Mouse (Mus musculus): ENCODE measurements around the gene Plekhg5.

Plekhg5 gene

DNA sequence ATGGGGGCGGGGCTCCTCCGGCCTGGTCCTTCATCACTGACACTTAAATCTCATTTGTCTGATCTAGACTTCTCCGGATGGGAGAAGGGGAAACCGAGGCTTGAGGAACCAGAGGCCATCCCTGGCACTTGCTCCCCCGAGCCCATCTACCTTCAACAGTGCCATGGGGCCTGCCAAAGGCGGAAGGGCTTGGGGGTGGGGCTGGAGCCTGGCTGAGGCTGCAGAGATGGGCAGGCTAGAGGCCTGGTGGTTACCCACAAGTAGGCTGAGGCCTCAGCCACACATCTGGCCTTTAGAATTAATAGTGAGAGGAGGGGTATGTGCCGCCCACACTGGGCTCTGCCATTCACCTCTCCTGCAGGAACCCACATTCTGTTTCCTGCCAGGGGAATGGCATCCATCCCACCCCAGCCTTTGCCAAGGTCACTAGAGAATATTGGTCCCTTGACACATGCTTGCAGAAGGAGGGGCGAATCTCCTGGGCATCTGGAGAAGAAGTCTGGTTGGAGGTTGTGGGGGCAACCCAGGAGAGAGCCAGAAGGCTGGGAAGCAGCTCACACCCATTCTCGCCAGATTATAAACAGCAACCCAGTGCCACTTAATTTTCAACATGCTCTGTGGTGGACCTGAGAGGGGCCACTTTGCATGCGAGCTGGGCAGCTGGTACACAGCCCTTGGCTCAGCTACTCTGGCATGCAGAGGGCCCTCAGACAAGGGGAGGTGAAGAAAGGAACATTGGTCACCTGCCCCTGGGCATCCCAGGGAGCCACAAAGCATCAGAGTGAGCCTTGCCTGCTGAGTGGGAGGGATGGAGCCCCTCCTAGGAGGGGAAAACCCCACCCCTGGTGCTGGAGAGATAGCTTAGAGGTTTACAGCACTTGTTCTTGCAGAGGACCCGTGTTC is 1.6 kb upstream of the Plekhg5 start:
- no peak for DNase-seq

DNA sequence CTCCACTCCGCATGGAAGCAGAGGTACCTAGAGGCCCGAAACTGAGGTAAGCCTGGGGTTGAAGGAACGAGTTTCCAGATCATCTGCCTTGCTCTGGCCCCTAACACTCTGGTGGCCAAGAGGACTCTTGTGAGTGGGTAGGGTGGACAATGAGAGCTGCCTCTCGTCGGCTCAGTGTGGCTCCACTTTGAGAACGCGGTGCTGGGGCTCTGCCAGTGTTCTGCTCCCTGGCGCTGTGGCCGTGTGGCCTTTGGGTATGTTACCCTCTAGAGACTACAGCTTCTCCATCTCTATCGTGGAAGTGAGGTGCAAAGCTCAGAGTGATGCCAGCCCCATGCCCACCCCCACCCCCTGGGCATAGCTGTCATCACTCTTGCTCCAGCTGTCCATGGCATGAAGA is 357 bp downstream of the Plekhg5 start:
- no peak for DNase-seq

DNA sequence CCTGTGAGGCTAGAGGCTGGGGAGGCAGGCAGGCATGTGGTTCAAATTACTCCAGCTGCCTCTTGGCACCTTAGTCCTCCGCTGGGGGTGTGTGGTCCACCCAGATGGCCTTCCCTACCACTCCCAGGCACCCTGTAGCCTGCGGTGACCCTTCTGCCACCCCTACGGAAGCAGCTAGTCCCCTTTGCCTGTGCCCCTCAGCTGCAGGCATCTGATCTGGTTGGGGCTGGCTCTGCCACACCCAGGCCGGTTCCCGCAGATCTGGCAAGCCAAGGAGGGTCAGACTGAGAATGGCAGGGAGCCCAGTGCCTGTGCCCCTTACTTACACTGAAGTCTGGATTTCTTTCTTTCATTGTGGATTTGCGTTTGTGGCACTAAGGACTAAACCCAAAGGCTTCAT is 1.4 kb downstream of the Plekhg5 start:
- DNase-seq = no peak

DNA sequence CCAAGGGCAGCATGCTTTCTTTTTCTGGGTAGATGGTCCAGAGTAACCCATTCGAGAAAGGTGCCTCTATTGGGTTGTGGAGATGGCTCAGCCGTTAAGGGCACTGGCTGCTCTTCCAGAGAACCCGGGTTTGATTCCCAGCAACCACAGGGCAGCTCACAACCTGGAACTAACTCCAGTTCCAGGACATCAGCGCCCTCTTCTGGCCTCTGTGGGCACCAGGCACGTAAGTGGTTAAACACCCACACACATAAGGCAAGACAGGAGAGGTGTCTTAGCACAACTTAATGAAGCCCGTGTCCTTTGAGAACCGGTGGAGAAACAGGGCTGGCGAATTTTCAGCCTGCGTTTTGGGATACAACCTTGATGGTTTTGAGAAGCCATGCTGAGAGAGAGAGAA is 2.2 kb downstream of the Plekhg5 start:
- DNase-seq = no peak

DNA sequence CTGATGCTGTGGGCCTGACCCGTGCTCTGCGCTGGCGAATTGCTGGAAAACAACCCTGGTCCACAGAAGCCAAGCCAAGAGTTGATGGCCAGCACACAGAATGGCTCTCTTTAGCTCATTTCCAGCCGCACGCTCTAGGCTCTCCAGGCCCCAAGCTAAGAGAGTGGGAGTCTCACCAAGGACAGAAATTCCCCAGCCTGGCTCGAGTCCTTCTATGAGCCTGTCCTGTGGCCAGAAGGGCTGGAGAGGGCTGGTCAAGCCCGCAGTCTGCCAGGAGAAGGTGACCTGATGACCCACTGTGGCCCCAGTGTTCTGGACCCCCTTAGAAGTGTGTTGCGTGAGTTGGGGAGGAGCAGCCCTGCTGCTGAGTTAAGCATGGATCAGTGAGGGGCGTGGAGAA is 4.9 kb downstream of the Plekhg5 start:
- DNase-seq = no peak

DNA sequence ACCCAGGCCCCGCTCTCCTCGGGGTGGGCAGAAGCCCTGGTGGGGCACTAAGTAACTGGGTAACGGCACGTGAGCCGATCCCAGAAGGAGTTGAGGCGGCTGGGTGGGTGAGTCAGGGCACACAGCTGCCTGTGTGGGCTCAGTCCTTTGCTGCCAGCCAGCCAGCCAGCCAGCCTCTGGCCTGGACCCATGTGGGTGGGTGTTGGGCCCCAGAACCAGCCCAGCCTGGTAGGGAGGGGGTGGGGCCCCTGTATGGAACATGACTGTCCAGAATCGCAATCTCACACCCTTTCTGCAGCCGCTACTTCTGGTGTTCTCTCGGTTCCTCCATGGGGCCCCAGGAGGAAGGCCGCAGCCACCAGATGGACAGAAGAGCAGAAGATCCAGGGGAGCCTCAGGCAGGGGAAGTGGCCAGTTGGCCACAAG is 5.8 kb downstream of the Plekhg5 start:
- no peak for DNase-seq

DNA sequence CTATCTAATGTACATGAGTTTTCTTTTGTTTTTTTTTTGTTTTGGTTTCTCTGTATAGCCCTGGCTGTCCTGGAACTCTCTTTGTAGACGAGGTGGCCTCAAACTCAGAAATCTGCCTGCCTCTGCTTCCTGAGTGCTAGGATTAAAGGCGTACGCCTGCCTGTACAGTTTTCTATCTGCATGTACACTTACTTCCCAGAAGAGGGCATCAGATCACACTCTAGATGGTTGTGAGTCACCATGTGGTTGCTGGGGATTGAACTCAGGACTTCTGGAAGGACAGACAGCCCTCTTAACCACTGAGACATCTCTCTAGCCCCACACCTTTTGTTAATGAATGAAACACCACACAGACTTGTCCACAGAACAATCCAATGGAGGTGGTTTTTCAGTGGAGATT is 7.0 kb downstream of the Plekhg5 start:
- DNase-seq = no peak

DNA sequence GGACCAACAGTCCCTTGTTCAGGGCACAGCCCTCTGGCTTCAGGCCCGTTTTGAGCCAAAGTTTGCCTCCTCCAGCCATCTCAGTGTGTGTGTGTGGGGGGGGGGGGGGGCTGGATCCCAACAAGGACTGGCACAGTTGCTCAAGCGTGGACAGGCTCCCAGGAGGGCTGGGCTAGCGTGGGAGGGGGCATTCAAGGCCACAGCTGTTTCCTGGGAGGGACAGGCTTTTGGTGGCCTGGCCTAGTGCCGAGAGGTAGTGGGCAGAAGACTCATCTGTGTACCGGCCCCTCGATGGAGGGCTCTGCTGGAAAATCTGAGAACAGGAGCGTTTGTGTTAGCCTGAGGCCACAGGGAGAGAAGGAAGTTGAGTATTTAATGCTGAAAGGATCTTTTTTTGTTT is 7.6 kb downstream of the Plekhg5 start:
- no peak for DNase-seq

DNA sequence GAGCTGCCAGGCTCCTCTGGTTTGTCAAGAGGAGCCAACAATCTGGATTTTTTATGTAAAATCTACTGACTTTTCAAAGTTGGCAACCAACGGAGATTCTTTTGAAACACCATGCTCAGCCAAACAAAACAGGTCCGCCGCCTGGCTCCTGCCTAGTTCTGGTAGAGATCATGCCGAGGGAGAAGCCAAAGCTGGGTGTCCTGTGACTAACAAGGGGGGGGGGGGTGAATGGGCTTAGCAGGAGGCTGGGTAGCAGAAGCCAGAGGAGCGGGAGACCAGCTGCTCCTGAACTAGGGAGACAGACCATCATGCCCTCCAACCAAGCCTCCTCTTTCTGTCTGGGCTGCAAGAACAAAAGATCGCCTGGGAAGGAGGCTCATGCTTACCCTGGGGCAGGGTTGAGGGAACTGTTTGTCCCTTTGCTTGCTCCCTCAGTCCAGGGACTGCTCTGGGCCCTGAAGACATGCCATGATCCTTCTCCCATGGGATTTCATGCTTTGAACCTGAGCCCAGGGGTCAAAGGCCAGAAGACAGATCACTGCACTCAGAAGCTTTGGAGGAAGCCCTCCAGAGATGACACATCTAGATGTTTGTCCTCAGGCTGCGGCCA is 11.4 kb downstream of the Plekhg5 start:
- DNase-seq = no peak

DNA sequence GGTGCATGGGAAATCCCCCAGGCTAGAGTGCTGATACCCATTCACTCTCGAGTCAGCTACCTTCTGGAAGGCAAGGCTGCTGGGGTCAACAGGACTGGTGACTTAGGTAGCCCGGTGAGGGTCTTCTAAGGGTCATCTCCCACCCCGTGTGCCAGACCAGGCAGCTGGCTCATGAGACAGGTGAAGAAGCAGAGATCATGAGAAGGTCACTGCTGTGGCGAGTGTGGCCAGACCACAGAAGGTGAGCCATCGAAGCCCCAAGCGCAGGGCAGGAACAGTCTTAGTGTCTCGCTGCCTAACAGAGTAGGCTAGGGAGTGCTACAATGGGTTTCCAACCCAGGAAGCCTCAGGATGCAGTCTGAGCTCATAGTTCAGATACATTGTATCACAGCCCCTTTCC is 12.3 kb downstream of the Plekhg5 start:
- DNase-seq = no peak

DNA sequence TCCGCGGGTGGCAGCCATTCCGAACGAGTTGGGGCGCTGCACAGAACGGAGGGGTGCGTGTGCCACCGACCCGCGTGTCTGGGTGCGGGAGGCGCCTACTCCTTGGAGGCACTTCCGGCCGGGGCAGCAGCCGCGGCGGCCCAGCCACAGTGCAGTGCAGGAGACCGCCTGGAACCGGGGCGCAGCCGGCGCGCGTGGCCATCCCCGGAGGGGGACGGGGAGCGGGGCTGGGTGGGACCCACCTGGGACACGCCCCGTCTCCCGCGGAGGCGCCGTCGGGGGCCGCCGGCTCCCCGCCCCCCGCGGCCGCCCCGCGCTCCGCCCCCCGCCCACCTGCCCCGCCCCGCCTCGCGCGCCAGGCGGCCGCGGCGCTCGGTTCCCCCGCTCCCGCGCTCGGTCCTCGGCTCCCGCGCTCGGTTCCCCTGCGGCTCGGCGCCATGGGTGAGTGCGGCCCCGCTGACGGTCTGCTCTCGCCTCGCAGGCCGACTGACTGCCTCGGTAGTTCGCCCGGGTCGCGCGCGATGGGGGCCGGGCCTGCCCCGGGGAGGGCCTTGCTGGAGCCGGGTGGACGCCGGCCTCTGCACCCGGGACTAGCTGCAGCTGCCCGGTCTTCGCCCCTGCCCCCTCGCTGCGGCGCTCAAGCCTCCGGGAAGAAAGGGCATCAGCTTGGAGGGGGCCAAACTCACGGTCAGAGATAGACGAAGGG is 14.4 kb downstream of the Plekhg5 start:
- peak; percentile 68 for DNase-seq

DNA sequence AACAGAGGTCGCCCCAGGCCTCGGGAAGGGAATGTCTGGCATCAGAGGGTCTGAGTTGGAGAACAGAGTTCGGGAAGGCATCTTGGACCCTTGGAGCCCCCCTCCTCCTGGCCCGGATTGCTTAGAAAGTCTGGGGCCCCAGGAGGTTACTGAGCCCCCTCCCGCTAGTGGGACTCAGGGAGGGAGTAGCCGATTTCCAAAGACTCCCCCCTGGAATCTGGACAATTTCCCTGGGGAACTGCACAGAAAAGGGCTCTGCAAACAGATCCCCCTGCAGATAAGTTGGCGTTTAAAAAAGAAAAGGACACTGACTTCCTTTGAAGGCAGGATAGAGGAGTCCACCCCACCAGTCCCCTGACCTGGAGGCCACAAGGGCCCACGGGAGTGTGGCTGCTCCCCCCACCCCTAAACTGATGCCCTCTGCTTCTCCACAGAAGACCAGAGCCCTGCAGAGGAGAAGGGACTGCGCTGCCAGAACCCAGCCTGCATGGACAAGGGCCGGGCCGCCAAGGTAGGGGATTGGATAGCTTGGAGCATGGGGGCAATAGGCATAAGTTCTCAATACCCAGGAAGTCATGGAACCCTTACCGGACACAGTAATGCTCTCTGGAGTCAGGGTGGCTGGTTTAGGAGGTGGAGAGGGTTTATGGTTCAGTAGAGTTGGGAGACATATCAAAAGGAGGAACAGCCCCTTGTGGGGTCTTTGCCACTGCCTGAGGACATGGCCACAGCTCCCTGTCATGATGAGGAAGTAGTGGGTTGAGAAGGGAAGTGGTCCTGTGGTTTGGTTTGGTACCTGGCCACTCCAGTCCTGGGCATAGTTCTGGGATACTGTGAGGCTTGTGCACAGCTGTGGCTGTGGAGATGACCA is 15.1 kb downstream of the Plekhg5 start:
- DNase-seq = no peak

DNA sequence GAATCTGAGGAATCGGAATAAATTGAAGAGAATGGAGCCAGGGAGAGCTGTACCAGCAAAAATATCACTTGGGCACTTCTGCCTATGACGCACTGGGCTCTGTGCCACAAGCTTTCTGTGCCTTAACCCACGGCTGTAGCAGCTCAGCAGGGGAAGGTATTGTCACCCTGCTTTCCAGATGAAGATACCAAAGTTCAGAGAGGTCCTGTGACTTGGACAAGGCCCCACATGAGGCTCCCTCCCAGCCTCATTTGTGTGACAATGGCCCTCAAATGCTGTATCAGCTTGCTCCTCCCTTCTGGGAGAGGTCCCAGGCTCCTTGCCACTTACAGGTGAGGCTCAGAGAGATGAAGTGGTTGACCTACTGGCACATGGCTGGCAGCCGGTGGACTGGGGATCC is 15.8 kb downstream of the Plekhg5 start:
- no peak for DNase-seq

DNA sequence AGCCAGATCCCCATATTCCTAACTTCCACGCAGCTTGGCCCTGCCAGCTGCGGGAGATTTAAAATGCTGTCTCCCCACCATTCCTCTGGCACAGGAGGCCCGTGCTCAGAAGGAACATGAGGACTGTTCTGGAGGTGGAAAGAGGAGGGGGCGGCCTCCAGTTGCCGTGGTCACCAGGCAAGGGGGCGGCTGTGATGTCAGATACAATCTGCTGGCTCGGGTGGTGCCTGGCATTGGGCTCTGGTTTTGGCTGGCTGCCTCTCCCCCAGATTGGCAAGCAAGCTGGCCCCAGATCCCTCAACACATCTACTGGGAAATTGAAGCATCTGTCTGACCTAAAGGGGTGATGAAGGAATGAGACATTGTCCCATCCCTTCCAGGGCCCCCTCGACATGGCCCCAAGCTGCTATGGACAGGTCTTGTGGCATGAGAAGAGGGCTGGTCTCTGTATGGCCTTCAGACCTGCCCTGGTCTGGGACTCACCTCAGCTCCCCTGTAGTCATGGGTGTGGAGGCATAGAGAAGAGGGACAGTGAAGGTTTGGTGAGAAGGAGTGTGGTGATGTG is 16.3 kb downstream of the Plekhg5 start:
- DNase-seq = no peak

DNA sequence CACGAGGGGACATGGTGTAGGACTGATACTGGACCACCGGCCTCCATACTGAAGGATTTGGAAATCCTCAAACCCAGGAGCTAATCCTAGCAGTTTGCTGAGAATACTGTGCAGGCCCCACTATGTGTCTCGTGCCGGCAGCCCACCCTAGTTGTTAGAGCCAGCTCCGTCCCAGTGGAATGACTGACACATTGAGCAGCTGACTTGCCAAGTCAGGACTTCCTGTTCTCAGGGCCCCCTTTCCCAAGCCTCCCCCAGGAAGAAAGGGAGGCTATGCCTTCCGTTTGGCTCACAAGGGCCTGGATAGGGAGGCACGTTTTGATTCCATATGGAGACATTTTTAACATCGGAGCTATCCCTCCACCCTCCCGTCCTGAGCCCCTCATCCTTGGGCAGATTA is 17.9 kb downstream of the Plekhg5 start:
- no peak for DNase-seq

DNA sequence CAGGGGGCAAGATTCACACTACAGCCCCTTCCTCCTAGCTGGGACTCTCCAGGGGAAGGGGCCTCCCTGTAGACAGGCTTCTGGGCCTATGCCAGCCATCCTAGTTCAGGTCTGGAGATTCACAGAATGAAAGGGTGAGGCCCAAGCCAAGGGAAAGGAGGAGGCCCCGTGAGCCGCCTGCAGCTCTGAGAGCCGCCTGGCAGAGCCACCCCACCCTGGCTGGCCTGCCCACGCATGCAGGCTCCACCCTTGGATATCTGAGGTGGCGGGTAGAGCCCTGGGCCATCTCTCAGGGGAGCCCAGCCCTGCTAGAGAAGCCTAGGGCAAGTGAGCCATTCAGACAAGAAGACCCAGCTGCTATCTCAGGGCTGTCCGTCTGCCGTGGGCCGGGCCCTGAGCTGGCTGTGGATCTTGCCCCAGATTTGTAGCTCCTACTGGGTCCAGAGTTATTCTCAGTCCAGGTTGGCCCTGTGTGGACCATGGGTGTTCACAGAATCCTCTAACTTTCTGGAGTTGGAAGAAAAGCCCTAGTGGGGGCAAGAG is 20.5 kb downstream of the Plekhg5 start:
- DNase-seq = no peak

DNA sequence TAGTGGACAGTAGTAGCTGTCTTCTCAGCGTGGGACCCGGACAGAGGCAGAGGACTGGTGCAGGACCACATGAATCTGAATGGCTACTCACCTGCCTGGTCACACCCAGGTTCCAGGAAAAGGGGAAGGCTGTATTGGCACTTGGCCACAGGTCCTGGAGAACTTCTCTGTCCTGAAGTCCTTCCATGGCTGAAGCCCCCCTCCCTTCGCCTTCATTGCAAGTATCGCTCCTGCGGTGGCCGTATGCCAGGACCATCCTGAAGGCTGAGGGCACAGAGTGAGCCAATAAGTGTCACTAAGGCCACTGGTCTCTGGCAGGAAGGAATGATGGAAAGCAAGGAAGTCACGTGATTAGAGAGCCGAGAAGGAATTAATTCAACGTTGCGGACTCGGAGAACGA is 21.9 kb downstream of the Plekhg5 start:
- no peak for DNase-seq

DNA sequence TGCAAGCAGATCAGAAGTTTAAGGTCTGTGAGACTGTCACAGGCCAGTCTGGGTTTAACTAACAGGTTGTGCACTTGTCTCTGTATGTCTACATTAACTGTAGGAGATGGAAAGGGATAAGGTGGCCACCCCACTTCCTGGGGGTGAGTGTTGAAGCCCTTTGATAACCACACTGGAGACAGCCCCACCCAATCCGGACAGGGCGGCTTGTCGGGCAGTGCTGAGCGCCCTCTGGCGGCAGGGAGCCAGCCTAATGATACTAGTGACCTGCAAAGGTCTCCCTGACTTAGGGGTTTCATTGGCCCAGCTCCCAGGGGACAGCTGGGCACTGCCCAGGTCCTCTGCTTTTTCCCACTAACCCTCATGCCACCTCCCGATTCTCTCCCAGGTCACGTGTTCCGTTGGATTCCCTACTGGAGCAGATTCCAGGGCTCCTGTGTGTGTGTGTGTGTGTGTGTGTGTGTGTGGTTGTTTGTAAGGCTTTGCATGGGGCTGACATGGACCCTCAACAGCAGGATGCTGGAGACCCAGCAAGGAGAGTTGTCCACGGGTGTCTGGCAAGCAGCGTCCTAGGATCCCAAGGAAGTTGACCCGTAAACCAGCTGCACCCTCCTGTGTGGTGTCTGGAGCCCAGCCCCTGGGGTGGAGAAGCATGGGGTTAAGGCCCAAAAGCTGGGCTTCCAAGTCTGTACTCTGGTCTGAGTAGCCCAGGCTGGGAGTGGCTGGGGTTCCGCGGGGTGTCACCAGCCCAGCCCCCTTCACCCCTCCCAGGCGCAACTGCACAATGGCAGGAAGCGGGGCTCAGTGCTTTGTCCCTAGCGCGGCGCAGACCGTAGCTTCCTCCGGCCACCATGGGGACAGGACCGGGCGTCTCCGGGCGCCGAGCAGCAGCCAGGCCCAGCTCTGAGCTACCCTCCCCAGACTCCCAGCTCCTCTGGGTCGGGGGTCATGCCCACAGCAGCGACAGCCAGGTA is 23.9 kb downstream of the Plekhg5 start:
- DNase-seq = peak; percentile 73

DNA sequence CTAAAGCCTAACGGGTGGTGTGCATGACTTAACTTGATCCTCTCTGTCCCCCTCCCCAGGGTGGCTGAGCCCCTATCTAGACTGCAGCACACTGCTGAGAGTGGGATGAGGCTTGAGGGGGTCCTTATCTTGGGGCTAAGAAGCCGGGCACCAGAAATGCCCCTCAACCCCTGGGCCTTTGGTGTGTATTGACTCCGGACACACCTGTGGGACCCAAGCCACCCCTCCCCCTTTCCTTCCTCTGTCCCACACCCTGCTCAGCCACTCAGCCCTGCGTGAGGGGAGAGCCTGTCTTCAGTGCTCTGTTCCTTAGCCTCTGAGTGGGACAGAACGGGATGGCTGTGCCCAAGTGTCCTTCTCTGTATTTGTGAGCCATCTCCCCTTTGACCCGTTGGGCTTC is 24.6 kb downstream of the Plekhg5 start:
- DNase-seq = no peak

DNA sequence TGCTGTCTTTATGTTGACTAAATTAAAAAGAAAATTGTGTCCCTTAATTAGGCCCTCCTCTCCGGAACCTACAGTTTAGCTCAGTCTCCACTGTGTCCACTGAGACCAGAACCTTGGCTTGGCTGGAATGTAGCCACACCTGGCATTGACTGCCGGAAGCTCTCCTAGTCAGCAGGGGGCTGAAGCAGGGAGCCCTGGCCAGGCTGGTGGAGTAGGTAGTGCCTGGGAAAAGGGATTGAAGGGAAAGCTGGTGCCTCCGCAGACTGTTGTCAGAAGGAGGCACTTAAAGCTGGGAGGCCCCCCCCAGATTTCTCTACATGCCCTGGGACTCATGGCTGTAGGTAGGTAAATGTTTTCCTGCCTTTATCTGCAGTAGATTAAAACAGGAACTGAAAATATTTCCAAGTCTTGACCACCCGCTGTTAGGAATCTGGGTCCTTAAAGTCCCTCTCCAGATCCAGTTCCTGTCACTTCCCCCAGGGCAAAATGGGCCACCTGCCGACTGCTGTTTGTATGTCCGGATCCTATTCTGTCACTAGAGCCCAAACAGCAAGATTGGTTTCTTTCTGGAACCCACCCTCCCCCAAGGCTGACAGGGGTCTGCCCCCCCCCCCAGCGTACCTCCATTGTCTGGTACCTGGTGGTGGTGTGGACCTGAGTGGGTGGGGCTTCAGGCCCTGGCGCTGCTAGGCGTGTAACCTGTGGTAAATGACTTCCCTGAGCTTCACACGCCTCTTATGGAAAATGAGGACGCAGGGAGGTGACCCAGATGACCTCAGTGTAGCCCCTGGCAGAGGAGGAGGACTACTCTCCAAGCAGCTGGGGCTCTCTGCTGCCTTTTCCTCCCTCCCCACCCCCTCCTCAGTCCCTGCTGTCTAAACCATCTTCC is 25.9 kb downstream of the Plekhg5 start:
- no peak for DNase-seq

Measured in thymus, postnatal 25 days (tissue).